Mouse (Mus musculus) spleen, postnatal 10 days (tissue): ENCODE data around the gene Sult5a1.

ENCODE experiments used
- DNase-seq, 2 experiments: peaks; one replicate each; pipeline ENCODE4 v3.0.0; 2021 to 2022; ENCODE audit warnings: low spot score in 2 of 2

Sult5a1 gene

GRCm38 (mm10) chr8:123135406-123135805 is 22.7 kb downstream of the Sult5a1 start:
- DNase-seq, result no peak

GRCm38 (mm10) chr8:123134149-123134713 is 23.9 kb downstream of the Sult5a1 start:
- DNase-seq, result no peak

- DNase-seq, result no peak
Observed at GRCm38 (mm10) chr8:123132953-123133352, 25.2 kb downstream of the Sult5a1 start.

- no peak for DNase-seq
Observed at GRCm38 (mm10) chr8:123131041-123131440, 27.1 kb downstream of the Sult5a1 start.

DNA sequence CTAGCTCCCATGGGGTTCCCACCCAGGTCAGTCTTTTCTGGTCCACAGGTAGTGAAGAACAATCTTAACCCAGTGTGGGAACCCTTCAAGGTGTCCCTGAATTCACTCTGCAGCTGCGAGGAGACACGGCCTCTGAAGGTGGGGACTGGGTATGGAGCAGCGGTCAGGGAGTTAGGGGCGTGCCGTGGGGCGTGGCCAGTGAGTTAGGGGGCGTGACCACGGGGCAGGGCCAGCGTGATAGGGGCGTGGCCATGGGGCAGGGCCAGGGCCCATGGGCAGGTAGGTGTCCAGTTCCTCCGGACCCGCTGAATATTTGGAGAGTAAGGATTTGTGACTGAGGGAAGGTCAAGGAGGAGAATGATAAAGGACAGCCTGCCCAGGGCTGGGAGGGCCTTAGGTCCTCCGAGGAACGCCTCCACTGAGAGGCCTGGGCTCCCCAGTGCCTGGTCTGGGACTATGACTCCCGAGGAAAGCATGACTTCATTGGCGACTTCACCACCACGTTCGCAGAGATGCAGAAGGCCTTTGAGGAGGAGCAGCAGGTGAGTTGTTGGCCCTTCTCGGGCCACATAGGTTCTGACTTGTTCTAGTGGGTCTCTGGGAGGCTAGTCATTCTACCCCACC is 31.8 kb downstream of the Sult5a1 start:
- DNase-seq, result peak; percentile 46 to 69

GRCm38 (mm10) chr8:123122670-123123069 is 35.4 kb downstream of the Sult5a1 start:
- DNase-seq, result no peak

- no peak for DNase-seq
Observed at GRCm38 (mm10) chr8:123122059-123122458, 36.1 kb downstream of the Sult5a1 start.

DNA sequence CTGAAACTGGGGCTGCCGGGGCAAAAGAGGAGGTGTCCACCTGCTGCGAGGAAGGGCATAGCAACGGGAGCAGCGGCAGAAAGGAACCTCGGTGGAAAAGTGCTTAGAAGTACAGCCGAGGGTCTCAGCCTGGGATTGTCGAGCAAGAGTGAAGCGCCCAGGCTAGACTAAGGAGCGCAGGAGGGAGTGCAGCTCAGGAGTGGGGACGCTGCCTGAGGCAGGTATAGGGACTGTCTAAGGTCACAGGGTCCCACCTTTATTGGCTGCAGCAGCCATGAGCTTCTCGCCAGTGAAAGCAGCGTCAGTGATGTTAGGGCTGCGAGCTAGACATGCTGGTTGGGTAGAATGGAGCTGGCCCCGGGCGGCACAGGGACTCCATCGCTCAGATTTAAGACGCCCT is 40.4 kb downstream of the Sult5a1 start:
- DNase-seq, result no peak

- DNase-seq, result peak in 1 of 2 experiments; percentile 24
Observed at GRCm38 (mm10) chr8:123117127-123117731, 40.9 kb downstream of the Sult5a1 start, which contains the start of gene Cpne7. TSS of gene Cpne7 (plus strand) at chr8:123117374.

GRCm38 (mm10) chr8:123114644-123115043 is 43.5 kb downstream of the Sult5a1 start:
- no peak for DNase-seq

DNA sequence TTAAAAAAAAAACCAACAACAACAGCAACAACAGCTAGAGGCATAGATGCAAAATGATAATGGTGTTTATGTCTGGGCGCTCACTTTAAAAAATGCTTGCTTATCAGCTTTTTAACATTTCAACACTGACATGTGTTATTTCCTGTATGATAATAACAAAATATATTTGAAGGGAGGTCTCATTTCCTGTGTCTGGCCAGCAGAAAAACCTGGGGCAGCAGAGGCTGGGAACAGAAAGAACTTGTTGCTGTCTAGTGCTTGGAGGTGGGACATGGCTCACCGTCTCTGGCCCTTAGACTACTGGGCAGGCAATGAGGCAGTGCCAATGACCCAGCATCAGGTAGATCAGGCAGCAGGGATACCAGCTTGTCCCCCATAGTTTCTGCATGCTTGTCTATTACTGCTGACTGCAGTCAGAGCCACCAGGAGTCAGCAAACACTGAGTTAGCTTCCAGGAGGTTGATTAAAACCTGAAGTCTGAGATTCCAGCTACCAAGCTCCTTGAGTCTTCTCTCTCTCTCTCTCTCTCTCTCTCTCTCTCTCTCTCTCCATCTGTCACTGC is 44.1 kb downstream of the Sult5a1 start:
- DNase-seq, result no peak

DNA sequence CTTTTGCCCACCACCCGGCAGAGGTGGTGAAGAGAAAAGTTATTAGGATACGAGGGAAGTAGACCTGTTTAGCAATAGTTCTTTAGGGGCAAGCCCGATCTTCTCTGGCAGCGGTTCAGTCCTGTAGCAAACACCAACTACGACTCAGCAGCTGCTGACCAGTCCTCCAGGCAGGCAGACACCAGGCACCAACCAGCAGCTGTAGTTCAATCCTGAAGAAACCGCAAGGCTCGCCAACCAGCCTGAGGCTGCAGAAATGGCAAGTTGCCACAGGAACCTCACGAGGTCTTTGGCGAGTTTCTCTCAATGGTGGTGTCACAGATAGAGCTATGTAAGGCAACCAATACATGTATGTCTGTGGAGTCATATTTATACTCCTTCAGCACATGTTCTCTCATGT is 45.2 kb downstream of the Sult5a1 start:
- no peak for DNase-seq

DNA sequence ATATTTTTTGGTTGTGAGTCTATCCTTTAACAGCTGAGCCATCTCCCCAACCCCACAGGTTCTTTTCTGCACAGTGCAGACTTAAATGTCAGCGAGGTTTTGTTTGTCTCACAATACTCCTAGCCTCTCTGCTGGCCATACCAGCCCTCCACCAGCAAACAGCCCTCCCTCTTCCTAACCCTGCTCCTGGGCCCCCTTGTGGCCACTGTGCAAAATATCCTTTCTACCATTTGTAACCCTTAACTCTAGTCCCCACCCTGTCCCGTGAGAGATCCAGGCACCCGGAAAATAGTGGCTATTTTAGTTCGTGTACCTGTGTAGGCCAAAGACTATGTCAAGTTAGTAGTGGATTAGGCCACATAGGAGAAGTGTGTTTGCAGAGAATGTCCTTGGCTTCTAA is 47.5 kb downstream of the Sult5a1 start:
- DNase-seq, result peak in 1 of 2 experiments; percentile 73

DNA sequence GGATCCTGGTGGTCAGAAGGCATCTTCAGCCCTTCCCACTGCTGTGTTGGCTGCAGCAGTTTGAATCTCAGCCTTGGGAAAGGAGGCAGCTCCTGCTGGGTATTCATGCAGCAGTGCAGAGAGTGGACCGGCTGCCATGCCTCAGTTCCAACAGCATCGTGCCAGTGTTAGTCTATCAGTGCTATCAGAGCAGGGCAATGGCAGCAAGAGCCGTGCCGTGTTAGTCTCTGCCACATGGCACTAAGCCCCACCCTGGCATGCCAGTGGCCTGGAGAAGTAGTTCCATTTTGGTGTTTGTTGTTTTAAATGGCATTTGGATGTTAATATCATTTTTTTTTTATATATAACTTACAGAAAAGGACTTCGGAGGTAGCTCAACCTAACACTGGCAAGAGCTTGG is 49.2 kb downstream of the Sult5a1 start:
- no peak for DNase-seq

DNA sequence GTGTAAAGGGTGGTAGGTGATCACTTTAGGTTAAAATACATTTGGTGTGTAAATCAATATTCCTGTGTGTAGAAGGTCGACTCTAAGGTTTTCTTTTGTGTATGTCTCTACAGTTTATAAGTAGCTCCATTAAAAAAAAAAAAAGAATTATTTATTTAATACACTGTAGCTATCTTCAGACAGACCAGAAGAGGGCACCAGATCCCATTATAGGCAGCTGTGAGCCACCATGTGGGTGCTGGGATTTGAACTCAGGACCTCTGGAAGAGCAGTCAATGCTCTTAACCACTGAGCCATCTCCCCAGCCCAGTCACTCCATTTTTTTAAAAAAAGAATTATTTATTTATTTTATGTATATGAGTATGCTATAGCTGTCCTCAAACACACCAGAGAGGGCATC is 50.1 kb downstream of the Sult5a1 start:
- DNase-seq, result no peak

DNA sequence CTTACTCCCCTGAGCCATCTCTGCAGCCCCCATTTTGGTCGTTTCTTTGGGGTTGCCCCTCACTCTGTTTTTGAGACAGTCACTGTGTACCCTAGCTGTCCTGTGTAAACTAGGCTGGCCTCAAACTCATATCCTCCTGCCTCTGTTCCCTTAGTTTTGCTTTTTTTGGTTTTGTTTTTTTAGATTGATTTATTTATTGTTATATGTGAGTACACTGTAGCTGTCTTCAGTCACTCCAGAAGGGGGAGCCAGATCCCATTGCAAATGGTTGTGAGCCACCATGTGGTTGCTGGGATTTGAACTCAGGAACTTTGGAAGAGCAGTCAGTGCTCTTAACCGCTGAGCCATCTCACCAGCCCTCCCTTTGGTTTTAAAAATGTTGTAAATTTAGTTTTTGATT is 51.6 kb downstream of the Sult5a1 start:
- DNase-seq, result peak in 1 of 2 experiments; percentile 50

DNA sequence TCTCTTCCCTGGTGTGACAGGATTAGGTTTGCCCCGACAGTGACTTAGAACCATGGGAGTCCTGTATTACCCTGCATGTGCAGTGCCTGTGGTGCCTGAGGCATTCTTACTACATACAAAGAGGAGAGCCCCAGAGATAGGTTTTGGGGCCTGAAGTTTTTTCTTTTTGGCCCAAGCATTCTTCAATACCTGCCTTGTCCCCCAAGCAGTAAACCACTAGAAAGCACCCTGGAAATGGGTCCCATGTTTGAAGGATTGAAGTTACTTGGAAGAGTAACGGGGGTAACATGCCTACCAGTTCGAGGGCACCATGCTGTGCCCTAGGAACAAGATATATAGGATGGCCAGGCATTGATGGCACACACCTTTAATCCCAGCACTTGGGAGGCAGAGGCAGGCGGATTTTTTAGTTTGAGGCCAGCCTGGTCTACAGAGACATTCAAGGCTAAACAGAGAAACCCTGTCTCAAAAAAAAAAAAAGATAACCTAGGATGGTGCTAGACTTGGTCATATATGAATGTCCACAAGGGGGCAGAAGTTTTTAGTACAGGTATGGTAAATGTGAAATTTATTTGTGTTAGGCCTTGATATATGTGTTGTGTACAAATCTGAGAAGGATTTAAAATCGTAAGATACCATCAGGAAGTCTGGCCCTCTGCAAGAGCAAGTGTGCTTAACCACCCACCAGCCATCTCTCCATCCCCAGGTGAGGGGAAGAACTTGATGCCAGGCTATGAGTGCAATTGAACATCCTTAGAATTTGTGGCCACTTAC is 52.4 kb downstream of the Sult5a1 start:
- DNase-seq, result no peak

DNA sequence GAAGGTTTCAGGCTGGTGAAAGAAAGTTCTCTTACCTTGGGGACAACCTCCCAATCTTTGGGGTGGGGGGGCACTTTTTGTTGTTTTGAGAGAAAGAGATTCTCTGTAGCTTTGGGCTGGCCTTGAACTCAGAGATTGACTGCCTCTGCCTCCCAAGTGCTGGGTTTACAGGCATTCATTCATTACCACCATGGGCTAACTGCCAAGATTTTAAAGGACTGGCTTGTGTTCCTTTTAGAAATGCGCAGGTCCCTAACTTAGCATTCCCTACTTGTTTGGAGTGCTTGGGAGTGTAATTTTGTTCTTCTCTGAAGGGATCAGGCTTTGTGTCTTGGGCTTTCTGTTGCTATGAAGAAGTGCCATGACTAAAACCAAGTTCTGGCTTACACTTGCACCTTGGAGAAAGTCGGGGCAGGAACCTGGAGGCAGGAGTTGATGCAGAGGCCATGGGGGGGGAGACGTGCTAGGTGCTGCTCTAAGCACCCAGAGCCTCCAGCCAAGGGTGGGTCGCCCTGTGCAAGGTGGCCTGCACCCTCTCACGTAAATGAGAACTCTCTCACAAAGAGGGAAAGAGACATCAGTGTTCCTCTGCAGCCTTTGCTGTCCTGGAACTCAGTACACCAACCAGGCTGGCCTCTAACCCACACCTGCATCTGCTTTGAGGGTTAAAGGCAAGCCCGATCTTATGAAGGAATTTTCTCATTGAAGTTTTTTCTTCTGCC is 53.9 kb downstream of the Sult5a1 start:
- no peak for DNase-seq

DNA sequence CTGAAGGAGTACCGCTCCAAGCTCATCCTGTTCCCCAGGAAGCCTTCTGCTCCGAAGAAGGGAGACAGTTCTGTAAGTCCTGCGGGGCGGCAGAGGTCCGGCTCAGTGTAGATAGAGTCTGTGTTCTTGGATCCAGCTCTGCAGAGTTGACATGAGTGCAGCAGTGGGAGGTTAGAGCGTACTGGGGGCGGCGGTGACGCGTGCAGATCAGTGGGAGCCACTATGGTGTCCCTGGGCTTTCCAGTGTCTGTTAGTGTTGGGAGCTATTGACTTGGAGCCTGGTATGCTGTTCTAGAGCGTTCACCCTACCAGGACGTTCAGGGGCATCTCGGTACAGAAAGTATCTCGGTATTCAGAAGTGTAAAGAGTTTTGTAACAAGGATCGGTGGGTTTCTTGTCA is 54.8 kb downstream of the Sult5a1 start:
- no peak for DNase-seq

DNA sequence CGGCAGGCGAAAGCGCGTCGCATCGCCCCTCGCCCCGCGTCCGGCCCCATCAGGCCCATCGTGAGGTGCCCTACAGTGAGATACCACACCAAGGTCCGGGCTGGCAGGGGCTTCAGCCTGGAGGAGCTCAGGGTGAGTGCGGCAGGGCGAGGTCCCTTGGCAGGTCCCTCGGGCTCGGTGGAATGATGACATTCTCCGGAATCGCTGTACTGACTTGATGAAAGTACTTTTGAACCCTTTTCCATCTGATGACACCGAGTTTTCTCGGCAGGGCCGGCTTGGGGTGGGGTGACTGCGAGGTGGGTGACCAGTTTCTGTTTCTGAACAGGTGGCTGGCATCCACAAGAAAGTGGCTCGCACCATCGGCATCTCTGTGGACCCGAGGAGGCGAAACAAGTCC is 55.3 kb downstream of the Sult5a1 start:
- peak; percentile 38 to 39 for DNase-seq
